Mouse (Mus musculus): ENCODE measurements around the gene Trap1. TPM values are rescaled to one million over a fixed set of nuclear protein-coding genes. Genes with fewer than 3 reads are reported as not detected.
"Not testable (repeated sequence)": the region's sequence is repeated elsewhere in the genome, so short reads cannot be mapped to it uniquely, and the experiment has no call there.

The Trap1 gene
- total RNA-seq, 2 experiments from 2014 or later: 72.4 to 73.2 TPM

GRCm38 (mm10) chr16:4035575-4035974 is 42.1 kb downstream of the Trap1 start:
- no peak for DNase-seq

GRCm38 (mm10) chr16:4034476-4034875 is 43.2 kb downstream of the Trap1 start:
- no peak for DNase-seq

- no peak for DNase-seq
Observed at GRCm38 (mm10) chr16:4033971-4034370, 43.7 kb downstream of the Trap1 start.

GRCm38 (mm10) chr16:4032341-4032748 is 45.3 kb downstream of the Trap1 start:
- no peak for DNase-seq

- no peak for DNase-seq
Observed at GRCm38 (mm10) chr16:4031441-4032274, 46.0 kb downstream of the Trap1 start.

GRCm38 (mm10) chr16:4030501-4030900 is 47.1 kb downstream of the Trap1 start:
- no peak for DNase-seq

GRCm38 (mm10) chr16:4029371-4029841 is 48.2 kb downstream of the Trap1 start:
- no peak for DNase-seq

- DNase-seq: no peak
Observed at GRCm38 (mm10) chr16:4027211-4027610, 50.4 kb downstream of the Trap1 start.

GRCm38 (mm10) chr16:4026672-4027071 is 51.0 kb downstream of the Trap1 start:
- DNase-seq: no peak

- no peak for DNase-seq
Observed at GRCm38 (mm10) chr16:4022719-4023118, 54.9 kb downstream of the Trap1 start.

- DNase-seq: no peak
Observed at GRCm38 (mm10) chr16:4021241-4021640, 56.4 kb downstream of the Trap1 start.

GRCm38 (mm10) chr16:4017466-4017865 is 60.2 kb downstream of the Trap1 start:
- DNase-seq: not testable (repeated sequence)

GRCm38 (mm10) chr16:4016786-4017185 is 60.8 kb downstream of the Trap1 start:
- not testable (repeated sequence) for DNase-seq

- no peak for DNase-seq
Observed at GRCm38 (mm10) chr16:4014040-4014668, 63.5 kb downstream of the Trap1 start.

GRCm38 (mm10) chr16:4012882-4013570 is 64.6 kb downstream of the Trap1 start:
- no peak for DNase-seq

GRCm38 (mm10) chr16:4003489-4004398 is 73.9 kb downstream of the Trap1 start, which contains the start of gene Slx4:
Gene Slx4, minus strand, starts transcription at chr16:4003770.
- peak; percentile 95 to 96 for DNase-seq

Small RNA genes lying within 50 kb of the gene (microRNA-seq; reads per million reads assigned to microRNA genes)
- 0 reads per million in 2 experiments for gene Gm23413

Other genes starting within 250 kb of the Trap1 start
- gene Olfr15, start 246.9 kb downstream of the Trap1 start, total RNA-seq (2021): not detected
- gene Zfp174, start 230.6 kb downstream of the Trap1 start, total RNA-seq (2021): 1 to 10 TPM; 4.4 to 5.0 TPM
- gene Naa60, start 205.5 kb downstream of the Trap1 start, total RNA-seq (2021): 100 to 1,000 TPM in 1 of 2 experiments, 10 to 100 TPM in 1; 89.6 to 123 TPM
- 10 to 100 TPM; 23.7 to 25.2 TPM for gene Zfp597, start 193.3 kb downstream of the Trap1 start, total RNA-seq (2021)
- gene Gm20695, start 193.2 kb downstream of the Trap1 start, total RNA-seq (2021): under 1 TPM; 0.60 to 0.66 TPM
- 1 to 10 TPM; 4.6 to 5.2 TPM for gene 1700037C18Rik, start 169.1 kb downstream of the Trap1 start, total RNA-seq (2021)
- 10 to 100 TPM; 30.2 to 32.0 TPM for gene Cluap1, start 169.0 kb downstream of the Trap1 start, total RNA-seq (2021)
- gene Nlrc3, start 101.2 kb downstream of the Trap1 start, total RNA-seq (2021): 1 to 10 TPM; 2.2 to 2.9 TPM
- gene Slx4, start 74.1 kb downstream of the Trap1 start, total RNA-seq (2021): 10 to 100 TPM; 46.4 to 48.1 TPM
- gene Dnase1, start 40.9 kb downstream of the Trap1 start, total RNA-seq (2021): not detected
- 10 to 100 TPM; 77.3 to 96.4 TPM for gene Crebbp, start 136.2 kb upstream of the Trap1 start, total RNA-seq (2021)